In the genomic region with DNA sequence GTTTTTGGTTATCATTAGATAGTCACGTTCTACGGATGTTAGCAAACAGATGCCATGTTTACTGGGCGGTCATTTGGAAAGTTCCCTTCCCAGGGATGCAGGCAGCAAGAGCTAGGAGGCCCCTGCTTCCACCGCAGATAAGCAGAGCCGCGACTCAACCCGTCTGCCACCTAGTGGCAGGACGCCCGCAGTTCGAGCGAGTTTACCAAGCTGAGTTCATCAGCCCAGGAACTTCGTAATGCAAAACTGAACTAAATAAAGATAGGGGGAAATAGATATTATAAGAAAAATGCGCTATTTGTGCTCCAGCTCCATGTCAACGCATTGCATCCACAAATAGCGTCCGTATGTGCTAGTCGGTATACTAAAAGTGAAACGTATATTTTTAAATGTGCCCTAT, we compare ENCODE assay signal across 8 mouse cellular contexts. TPM values are rescaled to one million over a fixed set of nuclear protein-coding genes. Genes with fewer than 3 reads are reported as not detected.
DNase-seq lines count a peak whose midpoint lies in the region; ATAC-seq and TF ChIP-seq lines count a peak whose summit lies in the region.

No protein-coding gene starts in this region.

- H3K27ac ChIP-seq in forebrain, embryonic 15.5 days (replicated peaks) = no peak overlapping the region

- no peaks in the 10 kb centered on the region for H3K27me3 ChIP-seq in G1E (ENCODE audit: insufficient read depth, low read length)
- no peaks in the 10 kb centered on the region for H3K27me3 ChIP-seq in forebrain, embryonic 15.5 days

- H3K9me3 ChIP-seq in G1E (replicated peaks) = no peaks in the 10 kb centered on the region
- H3K9me3 ChIP-seq in forebrain, embryonic 15.5 days = no peaks in the 10 kb centered on the region

- WGBS in forebrain, embryonic 15.5 days = 20% methylated on average over 18 of the region's 18 CpGs

- H3K9ac ChIP-seq in forebrain, embryonic 15.5 days (replicated peaks) = no peak overlapping the region

- ATAC-seq in G1E (ENCODE audit: extremely low read depth, insufficient number of reproducible peaks, low FRiP score, poor library complexity, severe bottlenecking) = 0 out of 2 replicates have a peak, but pooled peaks have one; percentile 41
- ATAC-seq in forebrain, embryonic 15.5 days (replicated peaks) = peak; percentile 80

- peak; percentile 64 for TF ChIP-seq CTCF in G1E (IDR thresholded peaks at IDR 0.05; ENCODE audit: low read depth, low read length)

- intact Hi-C loops in heart, postnatal 14 days (cut with DNase I) = loop anchor here (2.0 to 10.0 kb wide), 3 partner anchors 112 to 234 kb away; a partner anchor contains a TSS

- DNase-seq in G1E (ENCODE audit: low spot score) = peak; percentile 64
- peak; percentile 42 for DNase-seq in c-Kit-positive CD71-positive TER-119-negative erythroid progenitor cells, embryonic 14.5 days (ENCODE audit: low read depth)
- peak; percentile 80 to 86 for DNase-seq in heart, postnatal 14 days
- peak; percentile 79 to 85 for DNase-seq in layer of hippocampus, postnatal 10 days (ENCODE audit: low spot score in 2 of 2)
- peak; percentile 76 to 83 for DNase-seq in lung, postnatal 4 days
- DNase-seq in retina, postnatal 7 days (ENCODE audit: low read depth, low spot score) = peak; percentile 49
- DNase-seq in urinary bladder, postnatal 10 days (ENCODE audit: low spot score) = peak; percentile 30

- no peaks in the 10 kb centered on the region for H3K36me3 ChIP-seq in G1E (replicated peaks)
- H3K36me3 ChIP-seq in forebrain, embryonic 15.5 days = no peaks in the 10 kb centered on the region

- H3K4me3 ChIP-seq in G1E (ENCODE audit: low read depth, low read length) = no peak overlapping the region
- no peak overlapping the region for H3K4me3 ChIP-seq in forebrain, embryonic 15.5 days

- no peak overlapping the region for H3K4me2 ChIP-seq in forebrain, embryonic 15.5 days (replicated peaks)

- peaks cover 55% of the 10 kb centered on the region for H3K4me1 ChIP-seq in G1E (ENCODE audit: insufficient read depth, low read depth, low read length)
- H3K4me1 ChIP-seq in forebrain, embryonic 15.5 days = no peaks in the 10 kb centered on the region

RNA-seq across cellular contexts. Expression of a gene that starts 37.5 kb away (rescaled TPM):
- total RNA-seq in G1E (2014; fragmentation: Nextera tagmentation) (56.0 and 82.2 TPM in 2 replicates), G1E (2017) (11.2 and 12.2 TPM in 2 replicates)
- 0.18 and 0.26 TPM in 2 replicates for polyA plus RNA-seq in G1E (2012)
- not detected in 2 replicates for polyA plus RNA-seq in forebrain, embryonic 15.5 days (2015; fragmentation: Nextera tagmentation; extraction: Ambion mirVana)
- total RNA-seq in heart, postnatal 14 days (2021) = under 1 TPM in 1 of 2 experiments, not detected in 1; 0.32 TPM
- not detected for total RNA-seq in layer of hippocampus, postnatal 10 days (2021)

Comparison
In these comparisons a context has a peak if more than half of its experiments do, and no peak if none do; other contexts are left out.
1. DNase-seq: peak in every context shown above with its lines; median percentile 83 in heart, postnatal 14 days; 82 in layer of hippocampus, postnatal 10 days; 80 in lung, postnatal 4 days; 64 in G1E; 49 in retina, postnatal 7 days; 42 in c-Kit-positive CD71-positive TER-119-negative erythroid progenitor cells, embryonic 14.5 days; 30 in urinary bladder, postnatal 10 days.
2. RNA of a gene that starts 37.5 kb away (total RNA-seq): 11.2 to 82.2 TPM in G1E; not detected in layer of hippocampus, postnatal 10 days and 0.32 TPM in heart, postnatal 14 days; every median in the first group is over 4 times any median in the second.